Mouse (Mus musculus): ENCODE measurements at regions not wholly inside any gene's neighbourhood (a gene's known extent, or its start where the extent isn't known, plus 50 kb on each side); places are given as distances from the start of the nearest gene placed in this dataset.

DNA sequence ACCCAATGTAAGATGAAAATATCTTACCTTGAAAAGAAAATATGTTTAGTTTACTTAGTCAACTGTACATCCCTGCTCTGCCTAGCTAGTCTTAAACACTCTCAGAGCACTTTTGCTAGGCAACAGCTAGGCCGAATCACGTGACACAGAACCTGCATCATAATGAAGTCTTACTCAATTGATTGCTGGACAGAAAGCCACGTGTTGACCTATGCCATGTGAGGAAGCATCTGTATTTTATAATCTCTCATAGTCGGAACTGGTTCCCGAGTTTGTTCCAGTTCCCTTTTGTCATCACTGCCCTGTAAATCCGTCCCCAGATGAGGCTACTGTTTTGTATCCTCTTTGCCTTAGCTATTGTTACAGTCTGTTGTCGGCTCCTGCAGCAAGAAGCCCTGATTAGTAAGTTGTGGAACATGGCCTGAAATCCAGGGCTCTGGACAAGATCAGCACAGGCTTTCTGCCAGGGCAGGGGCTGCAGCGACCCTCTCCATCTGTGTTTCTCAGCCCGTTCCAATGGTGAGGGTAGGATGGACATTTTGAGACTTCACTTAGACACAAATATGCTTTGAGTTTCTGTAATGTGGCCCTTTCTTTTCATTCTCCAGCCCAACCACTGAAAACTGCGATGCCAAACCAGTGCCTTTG lies 883.9 kb upstream of the Car8 start:
- Histone ChIP-seq H3K27ac (no peak overlapping the region), H3K27me3 (ENCODE audit: control insufficient read depth, insufficient read depth, low read length) (no peaks in the 10 kb centered on the region; the same call in 1 of the 2 replicates), H3K9ac (ENCODE audit: low read depth, low read length) (no peak overlapping the region), H3K36me3 (ENCODE audit: control insufficient read depth, insufficient read depth, low read length) (no peaks in the 10 kb centered on the region), H3K4me1 (ENCODE audit: control insufficient read depth, insufficient read depth, low read length) (no peaks in the 10 kb centered on the region), H3K79me2 (replicated peaks; ENCODE audit: control insufficient read depth, insufficient read depth, low read length) (no peaks in the 10 kb centered on the region), H3K4me3 (no peak overlapping the region)
- DNase-seq = no peak
- WGBS = 55% methylated on average over 10 of the region's 10 CpGs
- intact Hi-C loops (cut with DNase I) = no loop called here
- TF ChIP-seq POLR2A (IDR thresholded peaks at IDR 0.05; ENCODE audit: insufficient read depth, low read depth, low read length) (no peak), CTCF (IDR thresholded peaks at IDR 0.05) (no peak), EP300 (IDR thresholded peaks at IDR 0.05; ENCODE audit: insufficient read depth, low read depth, low read length) (no peak)

GRCm38 (mm10) chr4:9116955-9117647 lies 878.3 kb upstream of the Car8 start:
- Histone ChIP-seq H3K9ac (ENCODE audit: low read depth, low read length) (no peak overlapping the region), H3K79me2 (replicated peaks; ENCODE audit: control insufficient read depth, insufficient read depth, low read length) (no peaks in the 10 kb centered on the region), H3K36me3 (ENCODE audit: control insufficient read depth, insufficient read depth, low read length) (no peaks in the 10 kb centered on the region), H3K4me1 (ENCODE audit: control insufficient read depth, insufficient read depth, low read length) (no peaks in the 10 kb centered on the region), H3K27me3 (ENCODE audit: control insufficient read depth, insufficient read depth, low read length) (no peaks in the 10 kb centered on the region), H3K4me3 (no peak overlapping the region), H3K27ac (no peak overlapping the region)
- intact Hi-C loops (cut with DNase I) = no loop called here
- TF ChIP-seq EP300 (IDR thresholded peaks at IDR 0.05; ENCODE audit: insufficient read depth, low read depth, low read length) (no peak), CTCF (IDR thresholded peaks at IDR 0.05) (no peak), POLR2A (IDR thresholded peaks at IDR 0.05; ENCODE audit: insufficient read depth, low read depth, low read length) (no peak)
- no peak for DNase-seq
- 82% methylated on average over 4 of the region's 4 CpGs for WGBS

GRCm38 (mm10) chr4:9115874-9116273 lies 877.0 kb upstream of the Car8 start:
- Histone ChIP-seq H3K27me3 (ENCODE audit: control insufficient read depth, insufficient read depth, low read length) (no peaks in the 10 kb centered on the region), H3K4me1 (ENCODE audit: control insufficient read depth, insufficient read depth, low read length) (no peaks in the 10 kb centered on the region), H3K79me2 (replicated peaks; ENCODE audit: control insufficient read depth, insufficient read depth, low read length) (no peaks in the 10 kb centered on the region), H3K4me3 (no peak overlapping the region), H3K9ac (ENCODE audit: low read depth, low read length) (no peak overlapping the region), H3K36me3 (ENCODE audit: control insufficient read depth, insufficient read depth, low read length) (no peaks in the 10 kb centered on the region), H3K27ac (no peak overlapping the region)
- 18% methylated on average over 7 of the region's 7 CpGs for WGBS
- intact Hi-C loops (cut with DNase I) = no loop called here
- no peak for TF ChIP-seq CTCF (IDR thresholded peaks at IDR 0.05)
- no peak for TF ChIP-seq POLR2A (IDR thresholded peaks at IDR 0.05; ENCODE audit: insufficient read depth, low read depth, low read length)
- TF ChIP-seq EP300 (IDR thresholded peaks at IDR 0.05; ENCODE audit: insufficient read depth, low read depth, low read length) = no peak
- DNase-seq = no peak

GRCm38 (mm10) chr4:9113982-9114381 lies 875.1 kb upstream of the Car8 start:
- H3K27ac ChIP-seq = no peak overlapping the region
- H3K36me3 ChIP-seq (ENCODE audit: control insufficient read depth, insufficient read depth, low read length) = no peaks in the 10 kb centered on the region
- intact Hi-C loops (cut with DNase I) = no loop called here
- H3K79me2 ChIP-seq (replicated peaks; ENCODE audit: control insufficient read depth, insufficient read depth, low read length) = no peaks in the 10 kb centered on the region
- 86% methylated on average over 5 of the region's 5 CpGs for WGBS
- H3K4me1 ChIP-seq (ENCODE audit: control insufficient read depth, insufficient read depth, low read length) = no peaks in the 10 kb centered on the region
- H3K9ac ChIP-seq (ENCODE audit: low read depth, low read length) = no peak overlapping the region
- H3K27me3 ChIP-seq (ENCODE audit: control insufficient read depth, insufficient read depth, low read length) = no peaks in the 10 kb centered on the region
- H3K4me3 ChIP-seq = no peak overlapping the region
- no peak for DNase-seq
- TF ChIP-seq POLR2A (IDR thresholded peaks at IDR 0.05; ENCODE audit: insufficient read depth, low read depth, low read length) (no peak), CTCF (IDR thresholded peaks at IDR 0.05) (no peak), EP300 (IDR thresholded peaks at IDR 0.05; ENCODE audit: insufficient read depth, low read depth, low read length) (no peak)

DNA sequence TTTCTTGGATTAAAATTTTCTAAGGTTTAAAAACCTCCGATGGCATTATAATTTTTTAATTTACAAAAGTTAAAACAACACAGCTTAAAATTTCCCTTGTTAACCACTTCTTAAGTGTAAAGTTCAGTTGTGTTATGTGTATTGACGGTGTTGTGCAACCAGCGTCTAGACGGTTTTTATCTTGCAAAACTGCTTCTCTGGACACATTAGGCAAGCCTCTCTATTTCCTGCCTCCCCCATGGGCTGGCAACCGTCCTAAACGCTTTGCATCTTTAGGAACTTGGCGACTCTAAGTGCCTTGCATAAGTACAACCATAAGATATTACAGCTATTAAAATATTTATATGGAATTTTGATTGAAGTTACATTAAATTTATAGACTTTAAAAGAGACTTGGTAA lies 871.5 kb upstream of the Car8 start:
- Histone ChIP-seq H3K27me3 (ENCODE audit: control insufficient read depth, insufficient read depth, low read length) (no peaks in the 10 kb centered on the region), H3K79me2 (replicated peaks; ENCODE audit: control insufficient read depth, insufficient read depth, low read length) (no peaks in the 10 kb centered on the region), H3K4me1 (ENCODE audit: control insufficient read depth, insufficient read depth, low read length) (no peaks in the 10 kb centered on the region), H3K27ac (no peak overlapping the region), H3K4me3 (no peak overlapping the region), H3K9ac (ENCODE audit: low read depth, low read length) (no peak overlapping the region), H3K36me3 (ENCODE audit: control insufficient read depth, insufficient read depth, low read length) (no peaks in the 10 kb centered on the region)
- TF ChIP-seq EP300 (IDR thresholded peaks at IDR 0.05; ENCODE audit: insufficient read depth, low read depth, low read length) (no peak), POLR2A (IDR thresholded peaks at IDR 0.05; ENCODE audit: insufficient read depth, low read depth, low read length) (no peak), CTCF (IDR thresholded peaks at IDR 0.05) (no peak)
- intact Hi-C loops (cut with DNase I) = no loop called here
- 27% methylated on average over 7 of the region's 7 CpGs for WGBS
- peak in 1 of 2 experiments; percentile 35 for DNase-seq

DNA sequence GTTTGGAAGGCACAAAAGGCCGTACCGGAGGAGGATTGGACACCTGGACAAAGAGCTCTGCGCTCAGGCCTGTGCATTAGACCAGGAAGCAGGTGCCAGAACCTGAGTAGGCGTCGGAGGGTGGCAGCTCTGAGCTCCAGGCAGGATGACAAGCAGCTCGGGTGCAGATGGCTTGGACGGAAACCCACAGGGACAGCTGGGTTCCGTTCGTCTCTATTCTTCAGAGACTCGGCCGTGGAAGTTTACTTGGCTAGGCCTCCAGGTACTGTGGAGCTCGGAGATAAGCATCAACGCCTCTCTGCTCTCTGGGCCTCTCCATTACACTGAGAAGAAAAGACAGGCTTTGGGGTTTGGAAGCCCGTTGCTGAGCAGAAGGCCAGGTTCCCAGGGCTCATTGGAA lies 868.5 kb upstream of the Car8 start:
- H3K36me3 ChIP-seq (ENCODE audit: control insufficient read depth, insufficient read depth, low read length) = no peaks in the 10 kb centered on the region
- H3K27me3 ChIP-seq (ENCODE audit: control insufficient read depth, insufficient read depth, low read length) = no peaks in the 10 kb centered on the region
- TF ChIP-seq EP300 (IDR thresholded peaks at IDR 0.05; ENCODE audit: insufficient read depth, low read depth, low read length) (no peak), POLR2A (IDR thresholded peaks at IDR 0.05; ENCODE audit: insufficient read depth, low read depth, low read length) (no peak), CTCF (IDR thresholded peaks at IDR 0.05) (no peak)
- H3K4me1 ChIP-seq (ENCODE audit: control insufficient read depth, insufficient read depth, low read length) = no peaks in the 10 kb centered on the region
- DNase-seq = no peak
- H3K4me3 ChIP-seq = no peak overlapping the region
- WGBS = 65% methylated on average over 14 of the region's 14 CpGs
- intact Hi-C loops (cut with DNase I) = no loop called here
- no peak overlapping the region for H3K27ac ChIP-seq
- H3K79me2 ChIP-seq (replicated peaks; ENCODE audit: control insufficient read depth, insufficient read depth, low read length) = no peaks in the 10 kb centered on the region
- H3K9ac ChIP-seq (ENCODE audit: low read depth, low read length) = no peak overlapping the region
